Mouse (Mus musculus) ES-Bruce4 (cell line): ENCODE measurements around the gene Rtraf. TPM values are rescaled to one million over a fixed set of nuclear protein-coding genes. Genes with fewer than 3 reads are reported as not detected.
"Not testable (repeated sequence)": the region's sequence is repeated elsewhere in the genome, so short reads cannot be mapped to it uniquely, and the experiment has no call there.

ENCODE experiments used
- H3K27ac ChIP-seq: 2 replicates; pipeline ENCODE4 v1.5.1; 2012; ENCODE audit warnings: low read length, inconsistent platforms; ENCODE audit not compliant: insufficient read depth
- H3K27me3 ChIP-seq: 2 replicates; pipeline ENCODE4 v1.6.1; 2012; ENCODE audit warnings: mild to moderate bottlenecking, low read length, inconsistent platforms; ENCODE audit not compliant: control insufficient read depth, poor library complexity, insufficient read depth, severe bottlenecking
- H3K36me3 ChIP-seq: 2 replicates; pipeline ENCODE4 v1.6.1; 2012; ENCODE audit warnings: inconsistent platforms, mild to moderate bottlenecking, low read length, moderate library complexity; ENCODE audit not compliant: control insufficient read depth, poor library complexity, insufficient read depth, severe bottlenecking
- H3K4me1 ChIP-seq: one replicate; pipeline ENCODE4 v1.8.1; 2011; ENCODE audit warnings: low read length; ENCODE audit not compliant: control insufficient read depth, insufficient read depth
- H3K4me3 ChIP-seq: 2 replicates; pipeline ENCODE4 v1.5.1; 2011; ENCODE audit warnings: low read depth, mild to moderate bottlenecking, low read length
- H3K9ac ChIP-seq: 2 replicates; pipeline ENCODE4 v1.6.1; 2012; ENCODE audit warnings: low read depth, mild to moderate bottlenecking, inconsistent platforms; ENCODE audit not compliant: poor library complexity, severe bottlenecking
- H3K9me3 ChIP-seq: replicated peaks from 2 replicates; pipeline ENCODE4 v1.6.1; 2012; ENCODE audit warnings: mild to moderate bottlenecking, low read length, inconsistent platforms; ENCODE audit not compliant: control insufficient read depth, poor library complexity, insufficient read depth, severe bottlenecking
- CTCF ChIP-seq: IDR thresholded peaks from one replicate; pipeline ENCODE4 v1.8.1; 2011; ENCODE audit warnings: low read depth, low read length
- EP300 ChIP-seq: IDR thresholded peaks from 2 replicates; pipeline ENCODE4 v1.6.1; 2011; ENCODE audit warnings: low read depth, low read length; ENCODE audit not compliant: insufficient read depth
- POLR2A ChIP-seq: IDR thresholded peaks from one replicate; pipeline ENCODE4 v1.8.1; 2011; ENCODE audit warnings: low read length; ENCODE audit not compliant: insufficient read depth
- polyA plus RNA-seq: library from polyadenylated mRNA; stranded (reverse); fragments of >200 nt; gene quantifications from 2 replicates; pipeline ENCODE4 v1.2.4, GENCODE M21; 2011; ENCODE audit warnings: low read depth; ENCODE audit not compliant: missing spikeins, insufficient read depth, insufficient read length

Rtraf gene
- polyA plus RNA-seq = 242 and 246 TPM in 2 replicates

DNA sequence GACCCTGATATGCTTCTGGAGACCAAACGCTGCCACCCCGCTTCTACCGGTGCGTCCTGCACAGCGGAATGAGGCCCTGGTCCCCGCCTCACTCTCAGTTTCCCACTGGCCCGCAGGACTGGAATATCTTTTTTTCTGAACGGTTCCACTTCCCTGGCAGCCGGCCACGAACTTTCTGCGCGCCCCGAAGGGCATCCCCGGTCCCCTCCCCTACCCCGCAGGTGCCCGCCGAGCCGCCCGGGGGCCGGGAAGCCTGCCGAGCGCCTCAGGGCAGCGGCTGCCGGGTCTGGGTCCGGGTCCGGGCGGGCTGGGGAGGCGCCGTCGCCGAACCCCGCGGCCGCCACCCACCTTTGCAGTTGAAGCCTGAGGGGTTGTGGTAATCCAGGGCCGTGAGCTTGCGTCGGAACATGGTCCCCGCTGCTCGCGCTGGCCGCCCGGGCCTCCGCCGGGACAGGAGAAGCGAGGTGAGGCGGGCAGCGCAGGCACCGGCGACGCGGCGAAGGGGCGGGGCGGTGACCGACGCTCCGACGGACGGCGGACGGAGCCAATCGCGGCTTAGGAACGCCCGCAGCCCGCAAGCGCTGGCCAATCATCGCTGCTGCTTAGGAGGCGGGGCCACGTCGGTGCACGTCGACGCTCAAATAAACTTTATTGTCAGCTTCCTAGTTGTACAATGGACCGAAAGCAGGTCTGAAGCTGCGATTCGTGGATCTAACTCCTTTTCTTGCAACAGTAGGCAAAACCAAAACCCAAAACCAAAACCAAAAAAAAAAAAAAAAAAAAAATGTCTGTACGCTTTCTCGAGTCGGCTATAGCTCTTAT is at the start of gene Rtraf:
Rtraf (minus strand) TSS at position 504 of the 822 bp plus-strand sequence.
- Histone ChIP-seq H3K9ac (peak within 1 kb of the TSS; percentile 82), H3K9me3 (no peaks in the 10 kb centered on the region), H3K4me3 (peak within 1 kb of the TSS; percentile 93), H3K27me3 (no peaks in the 10 kb centered on the region), H3K27ac (no peak within 1 kb of the TSS), H3K36me3 (peaks cover 30% of the 10 kb centered on the region), H3K4me1 (no peaks in the 10 kb centered on the region)
- TF ChIP-seq POLR2A (peak; percentile 18), CTCF (no peak), EP300 (no peak)

DNA sequence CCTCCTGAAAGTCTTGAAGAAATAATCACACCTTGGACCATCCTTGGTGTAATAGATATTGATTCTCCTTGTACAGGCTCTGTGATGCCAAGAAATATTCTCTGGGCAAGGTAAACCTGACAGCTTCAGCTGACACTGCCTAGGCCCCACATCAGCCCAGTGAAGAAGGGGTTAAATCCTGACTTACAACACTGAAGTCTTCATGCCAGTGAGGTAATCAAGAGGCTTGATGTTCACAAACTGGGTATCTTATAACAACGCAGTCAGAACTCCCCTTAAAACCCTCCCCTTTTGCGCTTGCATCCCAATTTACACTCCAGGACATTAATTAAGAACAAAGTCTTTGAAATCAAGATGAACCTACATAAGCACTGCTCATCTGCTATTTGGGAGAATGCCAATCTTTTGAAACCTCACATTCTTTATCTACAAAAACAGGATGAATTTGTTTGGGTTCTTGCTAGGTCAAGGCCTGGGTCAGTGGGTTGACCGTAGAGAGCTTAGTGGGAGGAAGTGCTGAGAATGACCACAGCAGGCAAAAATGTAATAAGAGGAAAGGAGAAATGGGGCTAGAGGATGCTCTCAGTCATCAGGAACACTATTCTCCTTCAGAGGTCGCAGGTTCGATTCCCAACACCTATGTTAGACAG is 43.8 kb upstream of the Rtraf start:
- Histone ChIP-seq H3K36me3 (no peaks in the 10 kb centered on the region), H3K9me3 (peaks cover 25% of the 10 kb centered on the region), H3K27me3 (no peaks in the 10 kb centered on the region), H3K4me3 (no peak overlapping the region), H3K9ac (no peak overlapping the region), H3K27ac (no peak overlapping the region), H3K4me1 (no peaks in the 10 kb centered on the region)
- TF ChIP-seq EP300 (no peak), POLR2A (no peak), CTCF (no peak)

DNA sequence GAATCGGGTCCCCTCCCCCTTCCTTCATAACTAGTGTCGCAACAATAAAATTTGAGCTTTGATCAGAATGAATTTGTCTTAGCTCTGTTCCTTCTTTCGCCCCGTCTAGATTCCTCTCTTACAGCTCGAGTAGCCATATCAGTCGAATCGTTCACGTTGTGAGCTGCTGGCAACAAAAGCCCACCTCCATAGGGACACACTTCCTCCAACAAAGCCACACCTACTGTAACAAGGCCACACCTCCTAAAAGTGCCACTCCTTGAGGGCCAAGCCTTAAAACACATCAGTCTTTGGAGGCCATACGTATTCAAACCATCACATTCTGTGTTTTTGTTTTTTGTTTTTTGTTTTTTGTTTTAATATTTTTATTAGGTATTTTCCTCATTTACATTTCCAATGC is 41.5 kb upstream of the Rtraf start:
- H3K36me3 ChIP-seq, H3K4me1 ChIP-seq, H3K27ac ChIP-seq, H3K4me3 ChIP-seq, H3K27me3 ChIP-seq, H3K9ac ChIP-seq: not testable (repeated sequence)
- H3K9me3 ChIP-seq = peaks cover 25% of the 10 kb centered on the region

DNA sequence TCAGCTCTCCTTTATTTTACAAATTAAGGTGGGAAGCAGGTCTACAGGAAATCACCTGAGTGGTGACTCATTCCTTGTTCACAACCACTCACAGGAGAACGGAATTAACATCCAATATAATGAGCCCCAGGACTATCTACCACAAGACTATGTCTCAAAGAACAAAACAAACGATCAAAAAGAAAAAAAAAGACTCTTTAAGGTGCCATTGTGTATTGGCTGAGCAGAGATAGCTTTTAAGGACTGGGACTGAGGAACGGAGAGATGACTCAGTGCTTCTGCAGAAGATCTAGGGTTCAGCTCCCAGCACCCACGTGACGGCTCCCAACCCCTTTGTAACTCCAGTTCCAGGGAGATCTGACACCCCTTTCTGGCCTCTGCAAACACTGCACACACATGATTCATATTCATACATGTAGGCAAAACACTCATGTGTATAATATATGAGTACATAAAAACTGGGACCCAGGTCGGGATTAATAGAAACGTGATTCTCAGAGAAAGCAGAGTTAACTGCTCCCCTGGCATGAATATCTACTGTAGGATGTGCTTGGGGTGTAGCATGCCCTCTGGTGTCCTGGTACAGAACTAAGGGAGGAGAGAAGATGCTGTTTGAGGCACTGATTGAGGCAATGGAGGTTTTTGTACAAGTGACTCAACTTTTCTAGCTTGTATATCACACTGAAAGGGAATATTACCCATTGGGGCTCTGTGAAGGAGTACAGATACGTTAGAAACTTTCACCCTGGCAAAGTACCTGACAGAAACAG is 37.9 kb upstream of the Rtraf start:
- H3K27me3 ChIP-seq = no peaks in the 10 kb centered on the region
- H3K27ac ChIP-seq = peak overlapping the region; percentile 88
- no peak overlapping the region for H3K4me3 ChIP-seq
- H3K4me1 ChIP-seq = peaks cover 6% of the 10 kb centered on the region
- H3K9me3 ChIP-seq = peaks cover 30% of the 10 kb centered on the region
- no peak for TF ChIP-seq POLR2A
- peak; percentile 56; the same call in 1 of the 2 replicates for TF ChIP-seq EP300
- H3K9ac ChIP-seq = no peak overlapping the region
- H3K36me3 ChIP-seq = no peaks in the 10 kb centered on the region

DNA sequence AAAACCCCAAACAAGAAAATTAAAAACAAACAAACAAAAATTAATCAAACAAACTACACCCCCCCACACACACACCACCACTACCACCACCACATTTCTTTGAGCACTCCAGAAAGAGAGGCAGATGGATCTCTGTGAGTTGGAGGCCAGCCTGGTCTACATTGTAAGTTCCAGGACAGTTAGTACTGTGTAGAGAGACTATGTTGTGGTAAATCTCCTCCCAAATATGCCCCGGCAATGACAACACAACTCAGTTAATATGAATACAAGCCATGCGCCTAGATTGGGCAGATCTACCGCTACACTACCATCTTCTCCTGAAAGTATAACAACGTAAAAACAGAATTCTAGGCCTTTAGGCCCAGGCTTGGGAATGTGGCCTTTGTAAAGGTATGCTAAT is 36.7 kb upstream of the Rtraf start:
- H3K27me3 ChIP-seq = no peaks in the 10 kb centered on the region
- H3K9ac ChIP-seq = no peak overlapping the region
- no peaks in the 10 kb centered on the region for H3K36me3 ChIP-seq
- peak overlapping the region; percentile 82 for H3K27ac ChIP-seq
- H3K4me3 ChIP-seq = no peak overlapping the region
- TF ChIP-seq POLR2A = no peak
- TF ChIP-seq EP300 = no peak
- no peak for TF ChIP-seq CTCF
- peaks cover 32% of the 10 kb centered on the region for H3K9me3 ChIP-seq
- H3K4me1 ChIP-seq = peaks cover 6% of the 10 kb centered on the region
